Mouse (Mus musculus) kidney, embryonic 16.5 days (tissue): ENCODE data around the gene Olfr1318. TPM values are rescaled to one million over a fixed set of nuclear protein-coding genes. Genes with fewer than 3 reads are reported as not detected.

ENCODE experiments used
- ATAC-seq: fragments of 200-750 bp; cut with Nextera tagmentation; 2 replicates; pipeline ENCODE4 v1.8.0; 2017; ENCODE audit warnings: moderate TSS enrichment; ENCODE audit not compliant: low FRiP score, low TSS enrichment
- H3K27ac ChIP-seq: fragments of 300-500 bp; sonication (generic); 2 replicates; pipeline ENCODE4 v1.5.1; 2014; ENCODE audit warnings: low read length
- H3K27me3 ChIP-seq: fragments of 300-500 bp; sonication (generic); 2 replicates; pipeline ENCODE4 v1.6.1; 2014; ENCODE audit warnings: low read length, control low read depth, mixed read lengths; ENCODE audit not compliant: insufficient read depth
- H3K36me3 ChIP-seq: fragments of 300-500 bp; sonication (generic); 2 replicates; pipeline ENCODE4 v1.6.1; 2014; ENCODE audit warnings: low read length, control low read depth, mixed read lengths; ENCODE audit not compliant: insufficient read depth
- H3K4me1 ChIP-seq: fragments of 300-500 bp; sonication (generic); 2 replicates; pipeline ENCODE4 v1.6.1; 2014; ENCODE audit warnings: low read length, control low read depth, mixed read lengths; ENCODE audit not compliant: insufficient read depth
- H3K4me2 ChIP-seq: fragments of 300-500 bp; sonication (generic); replicated peaks from 2 replicates; pipeline ENCODE4 v1.6.1; 2014; ENCODE audit warnings: low read depth, low read length
- H3K4me3 ChIP-seq: fragments of 300-500 bp; sonication (generic); 2 replicates; pipeline ENCODE4 v1.5.1; 2014; ENCODE audit warnings: mild to moderate bottlenecking, low read length
- H3K9ac ChIP-seq: fragments of 300-500 bp; sonication (generic); replicated peaks from 2 replicates; pipeline ENCODE4 v1.6.1; 2014; ENCODE audit warnings: low read length
- H3K9me3 ChIP-seq: fragments of 300-500 bp; sonication (generic); 2 replicates; pipeline ENCODE4 v1.6.1; 2016; ENCODE audit warnings: low read length, control low read depth
- WGBS: fragments of 180-500 bp; shearing (Covaris S2); extraction: QIAGEN DNeasy Blood & Tissue Kit; methylation state at CpG from one replicate; pipeline ENCODE4 v1.1.7; 2014; 5-methylcytosine and 5-hydroxymethylcytosine counted together
- polyA plus RNA-seq: library from polyadenylated mRNA; unstranded; fragments of >200 nt; fragmentation: Nextera tagmentation; extraction: Ambion mirVana; gene quantifications from 2 replicates; pipeline ENCODE4 v1.2.1, GENCODE M21; 2015

Olfr1318 gene
- polyA plus RNA-seq: not detected in 2 replicates

DNA sequence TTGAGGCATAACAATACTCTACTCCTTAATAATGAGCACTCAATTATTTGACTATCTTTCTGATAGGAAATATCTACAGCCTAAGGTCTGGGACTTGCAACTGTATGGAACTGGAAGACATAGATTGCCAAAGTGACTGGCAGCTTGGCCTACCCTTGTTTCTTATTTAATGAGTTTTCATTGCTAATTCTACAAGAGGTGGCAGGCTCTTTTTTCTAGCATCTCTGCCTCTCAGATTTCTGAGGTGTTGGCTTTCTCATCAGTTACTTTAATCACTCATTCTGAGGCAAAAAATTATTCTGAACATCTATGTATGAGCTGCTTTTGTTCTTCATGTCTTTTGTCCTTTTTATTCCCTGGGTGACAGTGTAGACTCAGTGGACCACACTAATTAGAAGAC, at the start of gene Olfr1318:
Olfr1318 (plus strand) TSS at position 301 of the 400 bp plus-strand sequence.
- Histone ChIP-seq H3K36me3 (no peaks in the 10 kb centered on the region), H3K9ac (no peak within 1 kb of the TSS), H3K4me1 (no peaks in the 10 kb centered on the region), H3K27me3 (no peaks in the 10 kb centered on the region), H3K4me3 (no peak within 1 kb of the TSS), H3K27ac (no peak within 1 kb of the TSS), H3K4me2 (no peak within 1 kb of the TSS), H3K9me3 (no peaks in the 10 kb centered on the region)
- no peak for ATAC-seq

DNA sequence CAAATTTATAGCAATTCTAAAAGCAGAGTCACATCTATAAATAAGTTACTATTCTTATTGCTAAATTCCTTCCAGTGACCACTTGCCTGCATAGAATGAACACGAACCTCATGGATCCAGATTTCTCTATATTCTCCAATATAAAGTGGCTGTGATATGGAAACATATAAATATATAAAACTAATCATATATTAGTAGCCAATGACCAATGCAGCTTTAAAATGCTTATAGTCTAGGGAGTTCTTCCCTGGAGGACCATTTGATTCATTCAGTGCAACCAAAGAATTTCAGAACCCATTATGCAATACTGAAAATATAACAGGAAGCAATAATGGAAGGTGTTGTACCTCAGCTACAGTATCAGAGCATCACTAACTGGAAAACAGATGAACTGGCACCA, 38.7 kb upstream of the Olfr1318 start, which contains the start of gene Olfr1315-ps1:
Olfr1315-ps1 (minus strand) TSS at position 101 of the 400 bp plus-strand sequence.
- ATAC-seq: no peak
- WGBS: 68% methylated on average over 1 of the region's 1 CpGs

DNA sequence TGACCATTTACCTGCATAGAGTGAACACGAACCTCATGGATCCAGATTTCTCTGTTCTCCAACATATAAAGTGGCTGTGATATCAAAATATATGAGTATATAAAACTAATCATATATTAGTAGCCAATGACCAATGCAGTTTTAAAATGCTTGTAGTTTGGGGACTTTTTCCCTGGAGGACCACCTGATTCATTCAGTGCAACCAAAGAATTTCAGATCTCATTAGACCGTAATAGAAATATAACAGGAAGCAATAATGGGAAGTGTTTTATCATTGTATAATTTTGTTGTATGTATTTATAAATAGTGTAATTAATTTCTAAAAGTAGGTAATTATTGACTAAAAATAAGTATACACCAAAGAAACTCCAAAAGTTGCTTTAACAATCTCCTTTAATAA, 19.1 kb upstream of the Olfr1318 start, which contains the start of gene Olfr1316:
Olfr1316 (minus strand) TSS at position 101 of the 400 bp plus-strand sequence.
- H3K4me3 ChIP-seq: no peak within 1 kb of the TSS
- no peaks in the 10 kb centered on the region for H3K36me3 ChIP-seq
- no peak within 1 kb of the TSS for H3K27ac ChIP-seq
- H3K9ac ChIP-seq: no peak within 1 kb of the TSS
- ATAC-seq: no peak
- H3K4me2 ChIP-seq: no peak within 1 kb of the TSS
- H3K9me3 ChIP-seq: no peaks in the 10 kb centered on the region
- H3K27me3 ChIP-seq: no peaks in the 10 kb centered on the region
- H3K4me1 ChIP-seq: no peaks in the 10 kb centered on the region
- 83% methylated on average over 2 of the region's 2 CpGs for whole genome bisulfite sequencing

More for the DNA sequence above, 38.7 kb upstream of the Olfr1318 start, which contains the start of gene Olfr1315-ps1:
- no peak within 1 kb of the TSS for H3K4me3 ChIP-seq
- no peak within 1 kb of the TSS for H3K27ac ChIP-seq
- no peak within 1 kb of the TSS for H3K9ac ChIP-seq
- no peaks in the 10 kb centered on the region for H3K4me1 ChIP-seq
- H3K9me3 ChIP-seq: no peaks in the 10 kb centered on the region
- H3K27me3 ChIP-seq: no peaks in the 10 kb centered on the region
- H3K4me2 ChIP-seq: no peak within 1 kb of the TSS
- H3K36me3 ChIP-seq: no peaks in the 10 kb centered on the region

DNA sequence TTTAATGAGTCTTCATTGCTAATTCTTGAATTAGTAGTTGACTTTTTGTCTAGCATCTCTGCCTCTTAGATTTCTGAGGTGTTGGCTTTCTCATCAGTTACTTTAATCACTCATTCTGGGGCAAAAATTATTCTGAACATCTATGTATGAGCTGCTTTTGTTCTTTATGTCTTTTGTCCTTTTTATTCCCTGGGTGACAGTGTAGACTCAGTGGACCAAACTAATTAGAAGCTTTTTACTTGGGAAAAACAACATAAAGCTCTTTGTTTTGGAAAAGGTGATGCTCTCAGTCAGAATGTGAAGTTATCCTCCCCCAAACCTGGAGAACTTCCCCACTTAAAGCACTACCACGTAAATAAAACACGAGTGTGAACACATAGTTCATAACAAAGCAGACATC, 14.0 kb upstream of the Olfr1318 start, which contains the start of gene Olfr1317:
Olfr1317 (plus strand) TSS at position 301 of the 400 bp plus-strand sequence.
- no peaks in the 10 kb centered on the region for H3K27me3 ChIP-seq
- no peak within 1 kb of the TSS for H3K27ac ChIP-seq
- 79% methylated on average over 2 of the region's 2 CpGs for WGBS
- H3K36me3 ChIP-seq: no peaks in the 10 kb centered on the region
- no peak within 1 kb of the TSS for H3K4me3 ChIP-seq
- no peaks in the 10 kb centered on the region for H3K9me3 ChIP-seq
- H3K9ac ChIP-seq: no peak within 1 kb of the TSS
- H3K4me1 ChIP-seq: no peaks in the 10 kb centered on the region
- H3K4me2 ChIP-seq: no peak within 1 kb of the TSS
- no peak for ATAC-seq

DNA sequence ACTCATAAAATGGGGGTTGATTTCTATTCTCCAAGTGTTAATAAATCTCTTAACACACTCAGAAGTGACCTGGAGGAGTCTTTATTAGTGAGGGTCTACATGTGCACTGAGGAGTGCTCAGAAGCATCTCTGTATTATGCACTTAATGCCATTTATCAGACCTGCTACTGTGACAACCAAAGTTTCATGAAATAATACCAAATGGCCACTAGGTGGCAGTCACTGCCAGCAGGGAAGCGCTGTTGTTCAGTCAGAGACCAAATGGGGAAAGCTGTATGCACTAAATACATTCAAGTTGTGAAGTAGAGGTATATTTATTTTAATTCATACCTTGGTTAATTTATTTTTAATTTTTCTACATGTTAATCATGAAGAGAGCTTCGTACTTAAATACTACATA, 42.9 kb downstream of the Olfr1318 start:
- no peaks in the 10 kb centered on the region for H3K9me3 ChIP-seq
- H3K4me3 ChIP-seq: no peak overlapping the region
- no peaks in the 10 kb centered on the region for H3K36me3 ChIP-seq
- no peak; the same call in 1 of the 2 replicates for ATAC-seq
- no peaks in the 10 kb centered on the region for H3K4me1 ChIP-seq
- H3K9ac ChIP-seq: no peak overlapping the region
- H3K4me2 ChIP-seq: no peak overlapping the region
- H3K27ac ChIP-seq: no peak overlapping the region
- WGBS: 0% methylated on average over 2 of the region's 2 CpGs
- H3K27me3 ChIP-seq: no peaks in the 10 kb centered on the region

DNA sequence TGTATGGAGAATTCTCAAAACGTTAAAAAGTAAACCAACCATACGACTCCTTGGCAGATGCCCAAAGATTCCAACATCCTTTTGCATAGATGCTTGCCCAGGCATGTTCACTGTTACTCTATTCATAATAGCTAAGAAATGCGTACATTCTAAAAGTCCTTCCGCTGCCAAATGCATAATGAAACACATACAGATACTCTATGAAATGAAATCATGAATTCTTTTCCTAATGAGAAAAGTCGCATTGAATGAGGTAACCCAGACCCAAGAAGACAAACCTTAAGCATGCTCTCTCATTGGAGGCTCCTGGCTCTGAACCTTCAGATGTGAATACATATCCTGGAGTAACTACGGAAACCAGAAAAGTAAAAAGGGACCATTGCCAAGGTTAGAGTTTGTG, 49.1 kb downstream of the Olfr1318 start:
- WGBS: 65% methylated on average over 6 of the region's 6 CpGs
- Histone ChIP-seq H3K4me2 (no peak overlapping the region), H3K9me3 (no peaks in the 10 kb centered on the region), H3K27me3 (no peaks in the 10 kb centered on the region), H3K9ac (no peak overlapping the region), H3K36me3 (no peaks in the 10 kb centered on the region), H3K27ac (no peak overlapping the region), H3K4me3 (no peak overlapping the region), H3K4me1 (no peaks in the 10 kb centered on the region)
- ATAC-seq: no peak

Other genes starting within 250 kb of the Olfr1318 start
- not detected in 2 replicates for gene Olfr1306, start 237.9 kb upstream of the Olfr1318 start, polyA plus RNA-seq
- gene Olfr1307, start 204.8 kb upstream of the Olfr1318 start, polyA plus RNA-seq: not detected in 2 replicates
- not detected in 2 replicates for gene Olfr1308, start 189.3 kb upstream of the Olfr1318 start, polyA plus RNA-seq
- not detected in 2 replicates for gene Olfr1309, start 163.9 kb upstream of the Olfr1318 start, polyA plus RNA-seq
- not detected in 2 replicates for gene Olfr1310, start 141.5 kb upstream of the Olfr1318 start, polyA plus RNA-seq
- not detected in 2 replicates for gene Olfr1311, start 129.8 kb upstream of the Olfr1318 start, polyA plus RNA-seq
- not detected in 2 replicates for gene Olfr1312, start 104.0 kb upstream of the Olfr1318 start, polyA plus RNA-seq
- not detected in 2 replicates for gene Olfr1313, start 76.4 kb upstream of the Olfr1318 start, polyA plus RNA-seq
- gene Olfr1314, start 57.4 kb upstream of the Olfr1318 start, polyA plus RNA-seq: not detected in 2 replicates
- gene Olfr1315-ps1, start 38.8 kb upstream of the Olfr1318 start, polyA plus RNA-seq: not detected in 2 replicates
- not detected in 2 replicates for gene Olfr1316, start 19.2 kb upstream of the Olfr1318 start, polyA plus RNA-seq
- not detected in 2 replicates for gene Olfr1317, start 13.9 kb upstream of the Olfr1318 start, polyA plus RNA-seq
- gene Lpcat4, start 85.3 kb downstream of the Olfr1318 start, polyA plus RNA-seq: 28.0 and 30.0 TPM in 2 replicates
- gene Nutm1, start 105.1 kb downstream of the Olfr1318 start, polyA plus RNA-seq: 0.04 and 0.05 TPM in 2 replicates
- 225 and 243 TPM in 2 replicates for gene Nop10, start 107.7 kb downstream of the Olfr1318 start, polyA plus RNA-seq
- gene Slc12a6, start 111.6 kb downstream of the Olfr1318 start, polyA plus RNA-seq: 9.4 and 12.3 TPM in 2 replicates
- not detected in 2 replicates for gene Gm21985, start 112.1 kb downstream of the Olfr1318 start, polyA plus RNA-seq
- gene Emc4, start 213.8 kb downstream of the Olfr1318 start, polyA plus RNA-seq: 129 and 139 TPM in 2 replicates
- gene Katnbl1, start 225.0 kb downstream of the Olfr1318 start, polyA plus RNA-seq: 37.0 and 42.6 TPM in 2 replicates